Mouse (Mus musculus) bone marrow, adult 2 months (tissue): ENCODE results near the gene Drosha.

Source experiments
- CTCF ChIP-seq: fragments of 200-500 bp; IDR thresholded peaks from 2 replicates; pipeline ENCODE4 v1.5.1; 2011; ENCODE audit warnings: low read length, control low read depth; ENCODE audit not compliant: control insufficient read depth, insufficient read depth
- POLR2A ChIP-seq: fragments of 200-500 bp; IDR thresholded peaks from 2 replicates; pipeline ENCODE4 v1.6.1; 2011; ENCODE audit warnings: low read depth, mild to moderate bottlenecking, control low read depth, low read length, borderline replicate concordance; ENCODE audit not compliant: control insufficient read depth

- TF ChIP-seq CTCF = no peak
- no peak for TF ChIP-seq POLR2A
These were observed 24.0 kb upstream of the Drosha start for GRCm38 (mm10) chr15:12800405-12801141.
